Mouse (Mus musculus) layer of hippocampus, postnatal 36 days (tissue): Measurements from ENCODE around the gene Prrt1. TPM values are rescaled to one million over a fixed set of nuclear protein-coding genes. Genes with fewer than 3 reads are reported as not detected.

Experiments
- DNase-seq, 2 experiments: peaks; one replicate each; pipeline ENCODE4 v3.0.0; 2022
- total RNA-seq, 2 experiments: library from RNA; stranded (reverse); gene quantifications; 2 replicates each; pipeline ENCODE4 v1.2.3; 2021

Prrt1 gene
- total RNA-seq, 2 experiments from 2014 or later: 317 to 352 TPM

DNA sequence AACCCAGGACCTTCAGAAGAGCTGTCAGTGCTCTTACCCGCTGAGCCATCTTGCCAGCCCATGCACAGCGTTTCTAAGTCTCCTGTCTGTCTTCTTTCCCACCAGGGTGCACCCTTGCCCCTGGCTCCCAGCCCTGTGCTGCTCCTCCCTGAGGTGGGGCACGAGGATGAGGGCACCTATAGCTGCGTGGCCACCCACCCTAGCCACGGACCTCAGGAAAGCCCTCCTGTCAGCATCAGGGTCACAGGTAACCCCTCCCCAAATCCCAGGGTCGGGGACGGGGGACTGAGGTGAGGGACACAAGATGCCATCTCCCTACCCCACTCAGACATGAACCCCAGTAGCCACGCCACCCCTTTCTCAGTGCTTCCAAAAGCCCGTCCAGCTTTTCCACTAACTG is 29.4 kb upstream of the Prrt1 start:
- no peak for DNase-seq

DNA sequence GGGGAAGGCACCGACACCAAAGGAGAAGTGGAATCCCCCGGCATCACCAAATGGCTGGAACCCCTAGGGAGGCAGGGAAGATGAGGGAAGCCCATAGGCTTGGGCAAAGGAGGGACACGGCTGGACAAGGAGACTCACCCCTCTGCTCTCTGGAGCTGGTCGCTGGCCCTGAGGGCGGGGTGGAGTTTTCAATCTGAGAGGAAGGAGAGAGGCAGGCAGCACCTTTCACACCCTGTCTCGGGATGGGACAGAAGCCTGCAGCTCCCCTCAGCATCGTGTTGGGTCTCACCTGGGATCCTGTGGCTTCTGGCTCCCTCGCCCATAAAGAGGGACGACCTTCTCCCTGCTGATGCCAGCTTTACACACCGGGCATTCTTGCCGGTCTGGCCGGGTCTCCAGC is 27.5 kb upstream of the Prrt1 start:
- DNase-seq: no peak

DNA sequence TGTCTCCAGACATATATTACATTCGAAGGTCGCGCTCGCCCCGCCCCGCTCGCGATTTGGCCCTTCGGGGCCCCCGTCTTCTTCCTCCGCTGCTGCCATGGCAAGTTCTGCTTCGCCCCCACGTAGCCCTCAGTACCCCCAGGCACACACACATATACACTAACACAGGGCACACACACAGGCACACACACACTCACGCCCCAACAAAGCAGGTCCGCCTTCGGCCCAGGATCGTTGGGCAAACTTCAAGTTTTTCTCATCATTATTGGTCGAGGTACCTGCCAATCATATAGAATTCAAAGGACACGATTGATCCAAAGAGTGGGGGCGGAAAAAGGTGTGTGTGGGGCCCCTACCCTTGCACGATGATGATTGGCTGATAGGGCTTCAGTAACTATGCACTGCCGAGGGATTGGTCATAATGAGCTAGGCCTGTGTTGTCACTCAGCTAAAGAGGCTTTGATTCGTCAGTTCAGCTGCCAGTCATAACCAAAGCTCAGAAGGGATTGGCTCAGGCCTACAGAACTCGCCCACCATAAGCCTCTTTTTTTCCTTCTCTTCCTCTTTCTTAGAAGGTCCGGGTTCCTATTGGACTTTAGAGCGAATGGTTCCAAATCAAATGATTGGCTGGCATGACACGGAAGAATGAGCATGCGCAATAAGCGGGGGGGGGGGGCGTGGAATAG is 25.8 kb upstream of the Prrt1 start, which contains the start of gene Rnf5:
Rnf5 (minus strand) TSS at position 316 of the 686 bp plus-strand sequence.
- peak; percentile 96 to 97 for DNase-seq

DNA sequence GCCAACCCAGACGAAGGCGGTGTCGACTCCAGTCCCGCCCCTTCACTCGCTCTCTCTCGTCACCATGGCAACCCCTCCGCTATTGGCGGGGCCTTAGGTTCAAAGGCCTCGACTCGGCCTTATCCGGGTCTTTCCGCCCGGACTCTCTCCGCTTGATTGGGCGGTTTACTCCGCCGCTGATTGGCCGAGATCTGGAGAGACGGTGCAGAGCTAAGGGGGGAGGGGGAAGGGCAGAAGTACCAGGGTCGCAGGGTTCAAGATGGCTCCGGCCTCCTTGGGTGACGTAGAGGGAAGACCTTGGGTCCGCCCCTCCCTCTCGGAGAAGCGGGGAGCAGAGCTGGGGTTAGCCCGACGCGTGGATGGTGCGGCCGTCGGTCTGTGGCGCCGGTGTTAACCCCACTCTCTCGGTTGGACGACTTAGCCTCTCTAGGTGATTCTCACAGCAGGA is 25.2 kb upstream of the Prrt1 start, which contains the start of gene Agpat1:
Agpat1 (plus strand) TSS at position 202 of the 448 bp plus-strand sequence.
- DNase-seq: peak; percentile 94 to 98

DNA sequence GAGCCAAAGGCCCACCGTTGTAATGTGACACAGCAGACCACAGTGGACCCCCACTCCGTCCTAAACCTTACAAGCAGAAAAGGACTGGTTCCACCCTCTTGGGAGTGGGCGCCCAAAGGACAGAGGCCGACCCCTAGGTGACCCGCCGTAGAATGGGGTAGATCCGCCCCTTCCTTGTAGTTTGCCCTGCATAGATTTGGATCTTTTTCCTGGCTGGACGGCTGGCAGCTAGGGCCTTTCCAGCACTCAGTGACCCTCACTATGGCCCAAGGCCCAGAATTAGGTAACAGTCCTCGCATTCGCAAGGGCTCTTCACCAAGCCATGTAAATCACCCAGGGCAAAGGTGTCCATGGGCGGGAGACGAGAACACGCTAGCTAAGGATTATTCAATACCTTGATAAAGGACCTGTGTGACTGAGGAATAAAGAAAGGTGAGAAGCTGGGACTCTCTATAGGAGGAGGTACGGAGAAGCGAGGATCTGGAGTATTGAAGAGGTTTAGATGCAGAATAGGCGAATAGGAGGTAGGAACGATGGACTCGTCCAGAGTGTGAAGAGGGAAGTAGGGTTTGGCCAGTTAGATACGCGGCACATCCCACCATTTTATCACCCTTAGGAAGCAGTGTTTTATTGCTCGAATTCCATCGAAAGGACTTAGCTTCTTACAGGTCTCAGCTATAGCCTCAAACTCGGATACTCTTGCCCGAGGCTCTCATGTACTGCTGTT is 24.7 kb upstream of the Prrt1 start:
- peak in 1 of 2 experiments; percentile 20 for DNase-seq

DNA sequence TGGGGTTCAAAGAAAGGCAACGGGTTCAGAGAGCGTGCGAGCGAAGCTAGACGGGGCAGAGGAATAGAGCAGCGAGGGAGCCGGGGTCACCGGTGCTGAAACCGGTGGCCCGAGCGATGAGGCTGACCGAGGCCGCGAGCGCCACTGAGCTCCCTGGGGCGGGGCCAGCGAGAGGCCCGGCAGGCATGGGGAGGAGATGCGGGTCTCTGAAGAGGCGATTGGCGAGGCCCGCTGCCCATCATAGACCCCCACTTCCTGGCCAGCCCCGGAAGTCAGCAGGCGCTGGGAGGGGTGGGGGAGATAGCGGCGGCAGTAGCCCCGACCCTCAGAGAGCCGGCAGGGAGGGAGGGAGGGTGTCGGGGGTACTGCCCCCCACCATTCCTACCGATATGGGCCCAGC is 23.7 kb upstream of the Prrt1 start:
- peak; percentile 98 for DNase-seq

DNA sequence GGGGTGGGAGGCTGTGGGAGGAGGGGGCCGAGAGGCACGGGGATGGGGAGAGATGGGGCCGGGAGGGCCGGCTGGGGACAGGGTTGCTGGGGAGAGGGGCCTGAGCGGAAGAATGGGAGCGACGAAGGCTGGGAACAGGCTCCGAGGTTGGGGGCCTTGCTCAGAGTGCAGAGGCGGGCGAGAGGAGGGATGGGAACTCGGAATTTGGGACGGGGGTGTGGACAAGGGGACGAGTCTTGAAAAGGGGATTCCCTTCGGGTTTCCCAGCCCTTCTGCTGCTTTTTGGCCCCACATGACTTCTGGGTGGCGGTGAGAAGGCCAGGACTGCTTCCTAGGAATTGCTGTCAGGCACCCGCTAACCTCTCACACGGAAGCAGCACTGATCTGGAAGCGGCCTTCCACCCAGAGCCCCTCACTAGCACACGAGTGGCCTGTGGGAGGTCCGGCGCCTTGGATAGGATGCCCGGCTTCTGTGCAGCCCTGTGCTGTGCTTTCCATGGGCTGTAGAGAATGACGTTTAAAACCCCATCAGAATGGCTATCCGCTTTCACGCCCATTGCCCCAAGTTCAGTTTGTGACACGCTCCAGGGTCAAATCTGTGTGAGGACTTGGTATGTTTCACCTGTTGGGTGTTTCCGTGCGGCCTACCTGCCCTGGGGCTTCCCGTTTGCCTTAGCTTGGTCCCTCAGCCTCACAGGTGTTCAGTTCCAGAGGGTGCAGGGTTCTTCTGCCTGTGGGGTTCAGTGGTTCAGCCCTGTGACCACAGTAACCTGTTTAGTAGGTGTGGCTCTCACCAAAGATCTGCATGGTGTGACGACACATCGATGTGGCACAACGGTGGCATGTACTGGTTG is 22.9 kb upstream of the Prrt1 start:
- DNase-seq: no peak

DNA sequence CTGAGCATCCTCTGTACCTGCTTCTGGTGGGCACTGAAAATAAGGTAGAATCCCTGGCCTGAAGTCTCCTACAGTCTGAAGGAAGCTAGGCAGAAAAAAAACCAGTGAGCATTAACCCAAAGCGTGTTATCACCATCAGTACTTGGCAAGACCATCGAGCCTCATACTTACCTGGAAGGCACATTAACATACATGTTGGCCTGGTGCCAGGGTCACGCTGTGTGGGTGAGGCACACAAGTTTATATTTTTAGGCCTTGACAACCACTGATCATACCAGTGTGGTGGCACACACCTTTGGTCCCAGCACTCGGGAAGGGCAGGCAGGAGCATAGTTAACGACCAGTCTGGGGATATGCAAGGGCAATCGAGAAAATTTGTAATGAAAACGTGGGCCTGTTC is 21.3 kb upstream of the Prrt1 start:
- DNase-seq: no peak

DNA sequence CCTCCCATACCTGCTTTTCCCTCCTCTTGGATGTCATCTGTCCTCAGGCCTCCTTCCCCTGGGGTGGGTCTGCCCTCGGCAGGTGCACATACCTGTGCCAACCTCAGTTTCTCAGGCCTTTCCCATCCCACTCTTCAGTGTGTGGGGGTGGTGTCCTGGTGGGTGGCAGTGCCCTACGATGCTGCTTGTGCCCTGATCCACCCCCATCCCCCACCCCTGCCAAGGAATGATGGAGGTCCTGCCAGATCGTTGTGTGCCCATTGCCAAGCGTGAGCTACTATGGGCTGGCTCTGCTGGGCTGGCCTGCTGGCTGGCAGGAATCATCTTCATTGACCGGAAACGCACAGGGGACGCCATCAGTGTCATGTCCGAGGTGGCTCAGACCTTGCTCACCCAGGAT is 18.3 kb upstream of the Prrt1 start:
- DNase-seq: no peak

DNA sequence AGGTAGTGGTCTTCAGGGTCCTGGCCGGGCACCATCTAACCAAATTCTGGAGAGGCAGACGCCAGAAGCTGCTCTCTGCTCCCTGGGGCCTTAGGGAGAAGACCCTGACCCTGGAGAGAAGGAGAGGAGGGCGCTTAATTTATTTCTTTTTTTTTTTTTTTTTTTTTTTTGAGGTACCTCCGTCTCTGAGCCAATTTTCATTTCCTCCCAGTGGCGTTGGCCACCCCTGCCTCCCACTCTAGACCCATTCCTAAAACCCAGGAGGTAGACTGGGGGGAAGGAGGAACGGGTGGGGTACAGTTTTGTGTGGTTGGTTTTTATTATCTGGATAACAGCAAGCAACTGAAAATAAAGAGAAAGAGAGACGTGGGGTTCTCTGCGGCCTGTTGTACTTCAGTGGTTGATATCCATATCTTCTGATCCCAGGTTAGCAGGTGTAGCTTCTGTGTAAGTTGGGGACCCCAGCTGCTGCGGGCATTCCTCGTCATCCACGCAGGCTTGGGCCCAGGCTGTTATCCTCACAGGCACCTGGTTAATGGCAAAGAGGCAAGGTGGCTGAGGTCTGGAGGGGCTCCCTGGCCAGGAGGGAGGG is 16.2 kb upstream of the Prrt1 start:
- DNase-seq: no peak

DNA sequence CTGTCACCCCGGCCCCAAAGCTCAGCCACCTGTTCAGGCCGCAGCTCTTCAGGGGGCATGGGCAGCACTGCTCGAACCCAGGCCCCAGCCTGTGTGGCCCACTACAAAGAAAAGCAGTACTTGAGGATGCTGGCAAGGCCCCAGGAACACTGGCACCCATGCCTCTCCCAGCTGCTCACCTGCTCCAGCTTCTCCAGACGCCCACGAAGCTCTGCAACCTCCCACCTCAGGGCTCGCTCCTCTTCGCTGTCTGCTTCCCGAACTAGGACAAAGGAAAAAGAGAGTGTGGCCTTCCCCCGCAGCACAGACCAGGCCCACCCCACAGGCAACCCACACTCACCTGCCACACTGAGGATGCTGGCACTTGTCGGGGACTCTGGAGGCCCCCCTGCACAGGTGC is 15.5 kb upstream of the Prrt1 start:
- no peak for DNase-seq

DNA sequence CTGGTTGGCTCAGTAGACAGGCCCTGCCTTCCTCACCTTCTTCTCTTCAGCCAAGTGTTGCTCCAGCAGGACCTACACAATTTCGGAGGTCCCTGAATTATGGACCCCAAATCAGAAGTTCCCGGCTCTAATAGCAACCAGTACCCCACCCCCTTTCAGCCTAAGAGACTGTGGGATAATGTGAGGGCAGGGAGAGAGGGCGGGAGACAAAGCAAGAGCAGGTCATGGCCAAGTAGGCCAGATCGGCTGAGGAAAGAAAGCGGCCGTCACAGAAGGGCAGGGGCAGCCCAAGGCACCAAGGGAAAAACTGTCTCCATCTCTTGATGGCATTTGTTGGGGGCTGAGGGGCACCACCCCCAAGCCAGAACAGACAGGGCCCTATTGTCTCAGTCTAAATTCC is 13.5 kb upstream of the Prrt1 start, which contains the start of gene Egfl8:
Egfl8 (minus strand) TSS at position 101 of the 400 bp plus-strand sequence.
- no peak for DNase-seq

DNA sequence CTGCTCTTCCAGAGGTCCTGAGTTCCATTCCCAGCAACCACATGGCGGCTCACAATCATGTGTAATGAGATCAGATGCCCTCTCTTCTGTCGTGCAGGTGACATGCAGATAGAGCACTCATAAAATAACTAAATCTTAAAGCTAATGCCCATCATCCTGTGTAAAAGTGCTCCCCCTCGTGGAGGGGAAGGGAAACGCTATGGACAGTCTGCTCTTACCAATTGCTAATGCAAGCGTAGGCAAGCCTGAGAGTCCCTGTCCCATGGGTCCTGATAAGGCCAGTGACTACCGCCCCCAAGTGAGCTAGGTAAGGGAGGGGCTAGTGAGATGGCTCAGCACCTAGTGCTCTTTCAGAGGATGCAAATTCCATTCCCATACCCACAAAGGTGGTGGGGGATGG is 10.3 kb upstream of the Prrt1 start:
- peak in 1 of 2 experiments; percentile 72 for DNase-seq

DNA sequence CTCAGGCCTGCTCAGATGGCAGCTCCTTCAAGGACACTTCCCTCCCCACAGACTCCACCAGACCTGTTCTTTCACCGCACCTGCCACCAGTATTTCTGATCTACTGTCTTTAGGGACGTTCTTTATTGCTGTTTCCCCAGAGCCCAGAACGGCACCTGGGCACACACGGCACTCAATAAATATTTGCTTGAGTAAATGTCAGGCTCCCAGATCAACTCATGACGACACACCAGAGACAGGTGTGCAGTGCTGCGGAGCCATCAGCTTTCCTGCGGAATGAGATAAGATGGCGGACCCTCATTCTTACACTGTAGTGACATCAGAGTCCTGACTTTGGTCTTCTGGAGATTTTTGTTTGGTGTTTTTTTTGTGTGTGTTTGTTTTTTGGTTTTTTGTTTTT is 8.3 kb upstream of the Prrt1 start:
- DNase-seq: no peak

DNA sequence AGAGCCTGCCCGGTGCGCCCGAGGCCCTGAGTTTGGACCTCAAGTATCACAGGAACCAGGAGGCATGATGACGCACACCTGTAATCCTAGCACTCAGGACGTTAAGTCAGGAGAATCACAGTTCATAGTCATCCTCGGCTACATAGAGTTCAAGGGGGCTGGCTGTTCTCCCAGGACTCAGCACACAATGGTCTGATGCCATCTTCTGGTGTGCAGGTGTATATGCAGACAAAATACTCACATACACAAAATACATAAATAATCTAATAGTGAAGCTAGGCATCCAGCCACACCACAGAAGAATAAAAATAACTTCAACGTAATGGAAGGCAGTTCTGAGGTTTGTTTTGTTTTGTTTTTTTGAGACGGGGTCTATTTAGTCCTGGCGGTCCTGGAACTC is 6.2 kb upstream of the Prrt1 start:
- DNase-seq: no peak

DNA sequence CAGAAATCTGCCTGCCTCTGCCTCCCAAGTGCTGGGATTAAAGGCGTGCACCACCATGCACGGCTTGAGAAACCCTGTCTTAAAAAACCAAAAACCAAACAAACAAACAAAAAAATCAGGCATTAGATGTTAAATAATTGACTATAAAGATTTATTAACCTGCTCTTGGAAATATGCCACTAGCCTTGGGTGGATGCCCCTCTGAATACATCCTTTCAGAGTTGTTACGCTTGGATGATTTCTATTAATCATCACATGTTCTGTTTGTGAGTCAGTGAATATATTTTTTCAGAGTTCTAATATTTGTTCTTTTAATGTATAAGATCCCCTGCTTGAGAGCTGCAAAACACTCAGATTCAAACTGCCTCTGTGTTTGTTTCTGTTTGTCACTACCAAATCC is 4.4 kb upstream of the Prrt1 start:
- no peak for DNase-seq

DNA sequence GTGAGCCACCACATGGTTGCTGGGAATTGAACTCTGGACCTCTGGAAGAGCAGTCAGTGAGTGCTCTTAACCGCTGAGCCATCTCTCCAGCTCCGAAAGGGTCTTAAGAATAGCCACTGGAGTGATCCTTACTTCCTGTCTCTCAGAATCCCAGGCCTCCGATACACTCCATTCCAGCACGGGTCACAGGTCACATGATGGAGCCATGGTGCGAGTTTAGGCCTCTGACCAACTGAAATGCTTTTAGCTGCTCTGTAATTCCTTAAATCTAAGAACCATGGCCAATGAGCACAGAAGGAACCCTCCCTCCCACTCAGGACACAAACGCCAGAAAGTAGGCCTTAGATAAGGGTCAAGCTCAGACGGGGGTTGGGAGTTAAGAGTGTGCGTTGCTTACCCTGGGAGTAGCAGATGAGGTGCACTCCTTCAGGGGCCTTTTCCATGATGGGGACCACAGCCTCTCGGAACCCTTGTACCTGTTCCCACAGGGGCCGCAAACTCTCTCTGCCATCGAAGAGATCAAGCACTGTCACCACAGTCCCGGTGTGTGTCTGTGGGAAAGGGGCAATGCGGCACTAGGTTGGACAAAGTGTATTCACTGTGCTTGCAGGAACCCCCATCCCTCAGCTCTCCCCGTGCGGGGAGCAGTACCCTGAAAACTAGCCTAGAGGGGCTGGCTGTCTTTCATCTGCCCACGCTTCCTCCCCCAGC is 3.1 kb upstream of the Prrt1 start:
- no peak for DNase-seq

DNA sequence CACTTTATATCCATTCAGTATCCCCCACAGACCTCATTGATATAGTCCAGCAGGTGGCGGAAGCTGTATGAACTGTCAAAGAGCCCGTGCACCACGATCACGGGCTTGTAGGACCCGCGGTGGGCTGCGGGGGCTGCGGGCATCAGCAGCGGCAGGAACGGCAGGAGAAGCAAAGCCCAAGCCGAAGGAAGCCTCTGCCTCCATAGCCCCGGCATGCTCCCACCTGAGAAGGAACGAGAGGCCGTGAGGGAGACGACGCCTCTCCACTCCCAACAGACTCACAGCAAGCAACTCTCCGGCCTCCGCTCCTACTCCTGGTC is 2.6 kb upstream of the Prrt1 start:
- peak in 1 of 2 experiments; percentile 58 for DNase-seq

DNA sequence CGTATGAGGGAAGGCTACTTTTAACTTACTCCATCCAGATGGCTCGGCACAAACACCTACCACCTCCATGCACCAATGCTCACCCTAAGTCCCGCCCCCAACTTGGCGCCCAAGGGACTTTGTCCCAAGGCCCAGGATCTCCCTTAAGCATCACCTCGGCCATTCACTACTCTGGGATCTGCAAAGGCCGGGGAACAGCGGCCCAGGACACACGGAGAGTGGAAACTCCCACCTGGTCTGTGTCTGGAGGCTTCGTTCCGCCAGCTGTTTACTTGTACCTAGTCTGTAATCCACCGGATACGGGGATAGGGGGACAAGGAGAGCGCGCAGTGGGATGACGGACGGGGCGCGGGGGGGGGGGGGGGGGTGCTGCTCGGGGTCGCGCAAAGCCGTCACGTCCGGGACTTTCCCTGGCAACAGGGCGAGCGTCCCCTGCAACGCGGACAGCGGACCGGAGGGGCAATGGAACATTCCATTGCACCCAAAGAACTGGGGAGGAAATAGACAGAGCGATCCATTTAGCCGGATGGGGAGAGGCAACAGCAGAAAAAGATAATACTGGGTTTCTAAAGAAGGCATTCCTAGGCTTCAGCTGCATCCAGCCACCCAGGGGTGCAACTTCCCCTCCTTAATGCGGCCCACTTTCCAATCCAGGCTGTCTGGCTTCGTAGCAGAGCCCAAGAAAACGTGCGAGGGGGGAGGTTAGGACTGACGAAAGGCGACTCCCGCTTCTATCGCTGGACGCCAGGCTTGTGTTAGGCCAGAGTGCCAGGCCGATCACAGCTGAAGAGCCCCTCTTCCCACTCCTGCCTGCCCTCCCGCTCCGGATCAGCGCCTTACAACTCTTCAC is 2.0 kb upstream of the Prrt1 start:
- peak; percentile 81 to 87 for DNase-seq

DNA sequence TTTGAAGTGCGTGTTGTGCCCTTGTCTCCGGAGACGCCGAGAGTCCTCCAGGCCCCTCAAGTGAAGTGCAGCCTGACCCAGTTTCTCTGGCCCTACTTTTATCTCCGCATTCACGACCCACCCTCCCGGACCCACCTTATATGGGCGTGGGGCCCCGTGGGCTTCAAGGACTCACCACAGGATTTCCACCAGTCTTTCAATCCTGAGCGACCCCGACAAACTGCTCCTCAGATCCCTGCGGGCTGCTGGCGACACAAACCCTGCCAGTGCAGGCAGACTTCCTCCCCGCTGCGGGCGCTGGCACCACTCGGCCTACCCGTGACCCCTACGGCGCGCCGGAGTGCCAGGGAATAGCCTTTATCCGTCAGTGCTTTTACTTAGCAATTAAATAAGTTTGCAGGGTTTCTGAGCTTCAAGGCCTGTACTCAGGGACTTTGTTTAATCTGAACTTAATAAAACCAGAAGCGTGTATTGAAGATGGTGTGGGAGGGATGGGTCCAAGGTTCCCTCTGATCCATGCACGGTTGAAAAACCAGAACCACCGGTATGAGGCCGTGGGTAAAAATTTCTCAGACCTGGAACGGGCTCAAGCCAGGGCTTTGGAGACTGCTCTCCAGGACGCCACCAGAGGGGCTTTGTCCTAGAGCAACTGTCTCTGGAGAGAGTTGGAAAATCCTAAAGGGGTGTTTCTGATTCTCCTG is 1.2 kb upstream of the Prrt1 start, which contains the start of gene Ppt2:
Ppt2 (minus strand) TSS at position 568 of the 701 bp plus-strand sequence.
- DNase-seq: no peak
